Mouse (Mus musculus): ENCODE measurements around the gene Ehd2.

Ehd2 gene

GRCm38 (mm10) chr7:15967312-15967711 is at the start of gene Ehd2:
Ehd2 (minus strand) TSS chr7:15967567.
- peak in 1 of 2 experiments; percentile 40 for DNase-seq (ENCODE audit: low spot score in 2 of 2)

DNA sequence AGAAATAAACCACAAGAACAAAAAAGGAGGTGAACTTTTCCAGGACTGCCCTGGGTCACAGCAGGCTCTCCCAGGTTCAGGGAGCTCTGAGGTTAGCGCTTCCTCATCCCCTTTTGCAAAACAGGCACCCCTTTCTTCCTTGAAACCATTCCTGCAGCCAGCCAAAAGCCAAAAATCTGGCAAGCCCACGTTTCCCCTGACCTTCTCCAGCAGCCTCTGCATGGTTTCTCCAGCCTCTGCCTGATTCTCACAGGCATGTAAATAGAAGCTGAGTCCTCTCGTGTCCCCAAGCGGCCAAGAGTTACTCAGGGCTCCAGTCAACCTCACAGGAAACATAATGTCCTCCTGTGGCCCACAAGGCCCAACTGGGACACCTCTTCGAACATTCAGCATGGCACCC is 48.0 kb upstream of the Ehd2 start:
- no peak for DNase-seq (ENCODE audit: low spot score in 2 of 2)

DNA sequence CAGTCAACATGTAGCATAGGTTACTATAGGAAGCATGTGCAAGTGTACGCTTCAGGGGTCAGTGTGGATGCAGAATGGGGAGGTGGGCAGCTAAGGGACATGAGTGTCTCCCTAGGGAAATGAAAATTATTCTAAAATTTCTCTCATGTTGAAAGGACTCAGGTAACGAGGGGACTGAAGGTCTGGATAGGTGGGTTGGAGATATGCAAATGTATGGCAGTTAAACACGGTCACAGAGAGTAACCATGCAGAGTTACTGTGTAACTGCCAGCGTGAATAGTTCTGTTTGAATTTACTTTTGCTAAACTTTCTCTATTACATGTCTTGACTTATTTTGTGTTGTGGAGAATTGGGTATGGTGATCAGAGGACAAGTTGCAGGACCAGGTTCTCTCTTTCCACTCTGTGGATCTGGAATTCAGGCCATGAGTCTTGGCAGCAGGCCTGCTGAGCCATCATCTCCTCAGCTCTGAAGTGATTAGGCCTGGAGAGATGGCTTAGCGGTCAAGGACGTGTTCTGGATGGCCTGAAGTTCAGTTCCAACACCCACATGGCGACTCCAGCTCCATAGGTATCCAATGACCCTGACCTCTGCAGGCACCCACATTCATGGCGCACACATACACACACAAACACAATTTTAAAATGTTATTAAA is 47.3 kb upstream of the Ehd2 start:
- DNase-seq (ENCODE audit: low spot score in 2 of 2) = no peak

GRCm38 (mm10) chr7:16013722-16014275 is 46.4 kb upstream of the Ehd2 start:
- DNase-seq (ENCODE audit: low spot score in 2 of 2) = no peak

DNA sequence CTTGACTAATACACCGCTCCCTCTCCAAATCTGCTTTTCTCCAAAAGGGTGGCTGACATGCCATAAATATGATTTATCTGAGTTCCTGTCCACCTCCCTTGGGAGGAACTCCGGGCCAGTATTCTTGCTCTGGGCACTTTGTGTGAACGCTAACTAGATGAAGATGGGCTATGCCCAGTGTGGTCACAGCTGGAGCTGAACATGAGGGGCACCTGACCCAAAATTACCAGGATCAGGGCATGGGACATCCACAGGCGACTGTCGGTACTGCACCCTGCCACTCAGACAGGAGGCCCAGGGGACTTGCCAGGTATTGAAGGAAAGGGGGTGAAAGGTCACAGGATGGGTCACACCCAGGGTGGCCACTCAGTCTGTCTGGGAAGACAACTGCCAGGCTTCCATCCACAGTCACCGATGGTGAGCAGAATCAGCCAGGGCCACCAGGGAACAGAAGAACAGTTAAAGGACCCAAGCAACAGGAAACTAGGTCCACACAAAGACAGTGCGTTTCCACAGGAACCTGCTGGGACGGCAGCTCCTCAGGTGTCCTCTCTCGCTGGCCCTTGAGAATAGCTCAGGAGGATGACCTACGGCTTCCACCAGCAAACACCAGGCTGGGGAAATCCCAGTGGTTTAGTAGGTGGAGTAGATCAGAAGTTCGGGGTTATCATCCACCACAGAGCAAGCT is 45.4 kb upstream of the Ehd2 start:
- DNase-seq (ENCODE audit: low spot score in 2 of 2) = no peak

DNA sequence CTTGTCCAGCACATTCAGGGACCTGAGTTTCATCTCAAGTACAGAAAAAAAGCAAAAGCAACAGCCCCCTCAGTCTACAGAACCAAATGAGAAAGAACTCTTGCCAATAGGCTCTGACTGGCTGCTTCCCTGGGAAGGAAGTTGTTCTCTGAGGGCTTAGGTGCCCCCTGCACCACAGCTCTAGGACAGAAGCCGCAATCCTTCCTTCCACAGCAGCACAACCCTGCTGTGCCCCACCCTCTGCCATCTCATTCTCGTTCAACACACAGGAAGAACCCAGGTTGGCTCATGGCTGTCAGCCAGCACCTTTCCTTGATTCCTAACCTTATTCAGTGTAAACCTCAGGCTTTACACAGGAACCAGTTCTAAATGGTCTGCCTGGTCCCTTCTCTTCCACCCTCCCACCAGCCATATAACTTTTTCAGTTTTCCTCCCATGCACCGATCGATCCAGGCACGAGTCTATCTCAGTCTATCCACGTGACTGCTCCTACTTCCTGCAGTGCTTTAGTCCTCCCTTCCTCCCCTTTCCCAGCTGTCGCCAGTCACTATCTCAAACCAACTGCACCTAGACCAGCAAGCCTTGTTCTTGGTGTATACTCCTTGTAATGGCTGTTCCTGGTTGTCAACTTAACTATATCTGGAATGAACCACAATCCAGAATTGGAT is 44.2 kb upstream of the Ehd2 start:
- DNase-seq (ENCODE audit: low spot score in 2 of 2) = no peak

GRCm38 (mm10) chr7:16010649-16011048 is 43.3 kb upstream of the Ehd2 start:
- no peak for DNase-seq (ENCODE audit: low spot score in 2 of 2)

- DNase-seq (ENCODE audit: low spot score in 2 of 2) = no peak
These were observed 42.3 kb upstream of the Ehd2 start for GRCm38 (mm10) chr7:16009636-16010035.

GRCm38 (mm10) chr7:16005020-16005419 is 37.7 kb upstream of the Ehd2 start:
- no peak for DNase-seq (ENCODE audit: low spot score in 2 of 2)

DNA sequence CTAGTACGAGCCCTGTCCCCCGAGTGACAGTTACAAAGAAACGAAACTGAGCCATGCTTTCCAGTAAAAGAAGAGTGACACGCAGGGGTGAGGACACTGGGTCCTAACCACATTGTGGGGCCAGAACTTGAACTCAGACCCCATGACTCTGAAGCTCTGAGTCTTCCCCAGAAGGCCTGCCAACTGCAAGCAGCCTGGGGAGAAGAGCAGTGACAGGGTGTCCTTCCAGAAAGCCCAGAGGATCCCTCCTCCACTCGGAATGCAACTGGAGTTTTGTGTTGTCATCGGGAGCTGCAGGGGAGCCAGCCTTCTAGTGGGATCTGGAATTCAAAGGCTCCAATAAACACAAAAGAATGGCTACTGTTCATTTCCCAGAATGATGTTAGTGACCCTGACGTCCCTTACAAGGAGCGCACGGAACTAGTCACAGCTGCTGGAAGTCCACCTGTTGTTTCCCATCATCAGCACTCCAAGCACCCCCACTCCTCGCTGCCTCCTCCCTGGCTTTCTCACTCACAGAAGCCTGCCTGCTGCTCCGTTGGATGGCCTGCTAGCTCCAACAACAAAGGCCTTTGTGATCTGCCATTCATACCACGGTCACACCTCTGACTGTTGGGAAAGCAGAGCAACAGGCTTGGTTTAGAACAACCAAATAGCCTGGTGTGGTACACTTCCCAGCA is 37.0 kb upstream of the Ehd2 start:
- no peak for DNase-seq (ENCODE audit: low spot score in 2 of 2)

- DNase-seq (ENCODE audit: low spot score in 2 of 2) = no peak
These were observed 35.7 kb upstream of the Ehd2 start for GRCm38 (mm10) chr7:16003032-16003431.

- DNase-seq (ENCODE audit: low spot score in 2 of 2) = peak; percentile 72 to 85
These were observed 34.8 kb upstream of the Ehd2 start for GRCm38 (mm10) chr7:16002171-16002570.

- no peak for DNase-seq (ENCODE audit: low spot score in 2 of 2)
These were observed 34.3 kb upstream of the Ehd2 start for GRCm38 (mm10) chr7:16001691-16002090.

- no peak for DNase-seq (ENCODE audit: low spot score in 2 of 2)
These were observed 26.4 kb upstream of the Ehd2 start for GRCm38 (mm10) chr7:15993789-15994188.

GRCm38 (mm10) chr7:15993152-15993551 is 25.8 kb upstream of the Ehd2 start:
- DNase-seq (ENCODE audit: low spot score in 2 of 2) = no peak

GRCm38 (mm10) chr7:15991764-15992163 is 24.4 kb upstream of the Ehd2 start:
- DNase-seq (ENCODE audit: low spot score in 2 of 2) = no peak

DNA sequence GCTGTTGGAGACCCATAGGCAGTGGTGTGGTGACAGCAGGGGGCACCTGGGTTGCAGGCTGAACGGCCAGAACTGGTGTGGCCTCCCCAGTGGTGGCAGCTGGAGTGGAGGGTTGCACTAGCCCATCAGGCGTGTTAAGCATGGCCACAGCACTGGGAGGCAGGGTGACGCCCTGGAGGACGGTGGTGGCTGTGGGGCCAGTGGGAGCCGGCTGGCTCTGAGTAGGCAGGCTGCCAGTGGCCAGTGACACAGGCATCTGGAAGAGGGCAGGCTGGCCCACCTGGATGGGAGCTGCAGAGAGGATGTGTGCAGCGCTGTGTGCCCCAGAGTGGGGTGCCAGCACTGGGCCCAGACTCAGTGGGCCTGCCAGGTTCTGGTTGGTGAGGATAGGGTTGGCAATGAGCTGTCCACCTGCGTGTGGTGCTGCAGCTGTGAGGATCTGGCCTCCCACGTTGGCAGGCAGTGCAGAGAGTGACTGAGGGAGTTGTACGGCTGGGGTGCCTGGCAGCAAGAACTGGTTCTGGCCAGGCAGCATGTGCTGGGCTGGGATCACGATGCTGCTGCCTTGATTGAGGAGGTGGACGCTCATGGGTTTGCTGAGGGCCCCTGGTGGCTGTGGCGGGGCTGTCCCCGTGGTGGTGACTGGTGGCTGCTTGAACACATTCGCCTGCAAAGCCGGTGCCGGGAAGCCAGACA is 20.4 kb upstream of the Ehd2 start:
- peak in 1 of 2 experiments; percentile 35 for DNase-seq (ENCODE audit: low spot score in 2 of 2)

DNA sequence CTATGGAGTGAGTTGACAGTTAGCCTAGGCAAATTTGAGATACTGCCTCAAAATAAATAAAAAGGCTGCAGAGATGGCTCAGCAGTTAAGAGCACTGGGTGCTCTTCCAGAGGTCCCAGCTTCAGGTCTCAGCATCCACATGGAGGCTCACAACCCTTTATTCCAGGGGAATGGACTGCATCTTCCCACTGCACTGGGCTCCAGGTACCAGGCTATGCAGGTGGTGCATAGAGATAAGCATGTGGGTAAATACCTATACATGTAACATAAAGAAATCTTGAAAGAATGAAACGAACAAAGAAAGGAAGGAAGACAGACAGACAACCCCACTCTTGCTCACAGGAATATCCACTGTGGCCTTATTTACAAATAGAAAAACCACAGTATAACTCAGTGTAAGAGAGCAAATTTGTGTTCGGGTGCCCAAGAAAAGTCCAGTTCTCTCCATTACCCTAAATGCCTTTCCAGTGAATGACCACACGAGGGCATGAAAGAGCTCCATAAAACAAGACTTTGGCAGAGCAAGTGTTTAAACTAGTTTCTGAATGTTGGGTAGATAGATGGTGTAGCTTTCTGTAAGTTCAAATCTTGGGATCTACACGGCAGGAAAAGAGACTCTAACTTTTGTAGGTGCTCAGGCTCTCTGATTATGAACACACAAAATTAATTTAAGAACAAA is 15.5 kb upstream of the Ehd2 start:
- DNase-seq (ENCODE audit: low spot score in 2 of 2) = peak in 1 of 2 experiments; percentile 48

DNA sequence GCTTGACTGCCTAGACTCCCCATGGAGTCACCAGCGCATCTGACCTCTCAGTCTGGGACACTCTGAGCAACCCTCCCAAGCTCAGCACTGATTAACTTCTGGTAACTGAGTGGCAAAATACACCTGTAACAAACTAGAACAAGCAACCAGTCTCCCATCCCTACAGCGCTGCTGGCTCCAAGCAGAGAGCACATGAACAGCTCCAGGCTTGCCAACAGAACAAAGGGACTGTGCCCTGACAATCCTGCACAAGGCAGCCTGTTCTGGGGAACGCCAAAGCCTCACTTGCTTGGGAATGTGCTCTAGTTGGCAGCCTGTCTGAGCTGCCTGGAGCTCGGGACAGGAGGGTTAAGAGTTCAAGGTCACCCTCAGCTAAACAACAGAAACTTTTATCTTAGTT is 14.2 kb upstream of the Ehd2 start:
- DNase-seq (ENCODE audit: low spot score in 2 of 2) = no peak

DNA sequence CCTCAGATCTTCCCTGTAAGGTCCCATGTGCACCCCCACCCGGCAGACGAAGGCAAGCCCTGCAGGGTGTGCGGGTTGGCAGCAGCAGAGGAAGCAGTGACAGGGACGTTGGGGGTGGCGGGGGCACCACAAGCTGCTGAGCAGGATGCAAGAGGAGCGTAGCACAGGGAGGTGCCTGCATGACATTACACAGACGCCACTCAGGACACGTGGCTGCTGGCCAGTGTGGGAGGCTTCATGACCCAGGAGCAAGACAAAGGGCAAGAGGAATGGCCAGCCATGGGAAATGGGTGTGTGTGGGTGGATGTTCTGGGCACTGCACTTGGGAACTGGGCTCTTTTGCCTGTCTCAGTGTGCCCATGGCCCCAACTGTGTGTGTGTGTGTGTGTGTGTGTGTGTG is 12.9 kb upstream of the Ehd2 start:
- peak in 1 of 2 experiments; percentile 52 for DNase-seq (ENCODE audit: low spot score in 2 of 2)

DNA sequence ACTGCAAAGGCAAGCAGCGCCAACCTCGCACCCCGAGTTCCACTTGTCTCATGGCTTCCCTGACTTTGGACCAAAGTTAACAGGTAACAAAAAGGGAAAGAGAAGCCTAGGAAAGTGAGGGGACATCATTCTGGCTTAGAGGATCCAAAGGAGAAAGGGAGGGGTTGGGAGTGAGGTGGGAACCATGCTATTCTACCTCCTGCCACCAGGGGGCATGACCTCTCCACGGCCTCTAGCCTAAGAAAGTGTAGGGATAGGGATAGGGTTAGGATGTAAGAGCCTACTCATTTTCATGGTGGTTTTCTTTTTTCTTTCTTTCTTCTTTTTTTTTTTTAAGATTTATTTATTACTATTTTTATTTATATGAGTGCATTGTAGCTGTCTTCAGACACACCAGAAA is 8.5 kb upstream of the Ehd2 start:
- peak in 1 of 2 experiments; percentile 45 for DNase-seq (ENCODE audit: low spot score in 2 of 2)

Data from frontal cortex, postnatal 36 days (tissue).